Mouse (Mus musculus) G1E (cell line): ENCODE data around the gene Gm14226.

ENCODE experiments used
- CTCF ChIP-seq: IDR thresholded peaks from 2 replicates; pipeline ENCODE4 v1.5.1; 2012; ENCODE audit warnings: low read depth, low read length, inconsistent platforms, mixed read lengths
- GATA1 ChIP-seq: IDR thresholded peaks from 2 replicates; pipeline ENCODE4 v1.6.1; 2012; ENCODE audit warnings: borderline replicate concordance, low read length, inconsistent platforms, mixed read lengths
- GATA2 ChIP-seq: IDR thresholded peaks from 2 replicates; pipeline ENCODE4 v1.6.1; 2012; ENCODE audit warnings: low read depth, low read length, inconsistent platforms, borderline replicate concordance

DNA sequence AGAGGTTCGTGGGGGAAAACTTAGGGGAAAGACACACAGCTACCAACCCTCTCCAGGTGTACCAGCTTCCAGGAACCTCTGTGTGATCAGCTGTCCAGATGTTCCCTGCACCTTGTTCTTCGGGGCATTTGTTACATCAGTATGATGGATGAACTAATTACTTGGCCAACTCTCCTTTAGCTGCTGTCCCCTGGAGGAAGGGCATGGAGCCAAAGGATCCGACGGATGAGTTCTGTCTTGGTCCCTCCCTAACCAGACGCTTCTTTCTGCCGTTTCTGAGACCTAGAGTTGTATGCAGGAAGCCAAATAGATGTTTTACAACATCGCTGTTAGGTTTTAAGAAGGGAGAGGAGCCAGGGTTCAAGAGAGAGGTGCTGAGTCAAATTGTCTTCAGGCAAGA lies 12.8 kb downstream of the Gm14226 start:
- TF ChIP-seq CTCF: no peak
- no peak for TF ChIP-seq GATA2
- no peak for TF ChIP-seq GATA1
